Mouse (Mus musculus) embryonic fibroblast, embryonic 13.5 days (primary cell): ENCODE measurements at regions not wholly inside any gene's neighbourhood (a gene's known extent, or its start where the extent isn't known, plus 50 kb on each side); places are given as distances from the start of the nearest gene placed in this dataset.

Experiments
- CTCF ChIP-seq: IDR thresholded peaks from 2 replicates; pipeline ENCODE4 v1.5.1; 2011; ENCODE audit warnings: mild to moderate bottlenecking, control low read depth, low read length, moderate library complexity, borderline replicate concordance; ENCODE audit not compliant: insufficient read depth
- POLR2A ChIP-seq: IDR thresholded peaks from 2 replicates; pipeline ENCODE4 v1.6.1; 2011; ENCODE audit warnings: low read depth, mild to moderate bottlenecking, control low read depth, low read length, moderate library complexity

DNA sequence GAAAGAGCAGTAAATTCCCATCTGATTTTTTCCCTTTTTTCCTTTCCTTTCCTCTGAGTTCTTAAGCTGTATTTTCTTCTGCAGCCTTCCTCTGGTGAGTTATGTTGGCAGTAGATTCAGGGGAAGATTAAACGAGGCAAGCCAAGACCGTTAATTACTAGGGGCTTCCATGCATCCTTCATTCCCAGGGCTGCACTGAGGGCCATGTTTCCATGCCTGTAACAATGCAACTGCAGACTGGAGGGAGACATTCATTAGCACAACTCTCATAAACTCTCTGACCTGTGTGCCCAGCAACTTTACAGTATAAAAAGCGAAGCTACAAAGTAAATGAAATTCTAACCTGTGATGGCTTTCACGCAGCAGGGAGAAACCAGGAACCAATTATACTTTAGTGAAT lies 321.2 kb downstream of the Atxn7l3b start:
- TF ChIP-seq POLR2A (no peak), CTCF (no peak)
